Mouse (Mus musculus): ENCODE measurements around the gene Mier3.

GRCm38 (mm10) chr13:111643636-111644035, 37.1 kb upstream of the Mier3 start:
- no peak for TF ChIP-seq CTCF (IDR thresholded peaks at IDR 0.05; ENCODE audit: low read depth)
- TF ChIP-seq EP300 (IDR thresholded peaks at IDR 0.05; ENCODE audit: low read depth) = no peak
